Mouse (Mus musculus) forebrain, embryonic 11.5 days (tissue): ENCODE data around the gene Trpc5. TPM values are rescaled to one million over a fixed set of nuclear protein-coding genes. Genes with fewer than 3 reads are reported as not detected.

Experiments
- polyA plus RNA-seq: library from polyadenylated mRNA; unstranded; fragments of >200 nt; fragmentation: Nextera tagmentation; extraction: Ambion mirVana; gene quantifications from 2 replicates; pipeline ENCODE4 v1.2.1, GENCODE M21; 2014

The Trpc5 gene
- polyA plus RNA-seq, 1 experiment from 2014 or later, result 0.09 TPM

Other genes with a start within 250 kb of the Trpc5 start
- gene Trpc5os, start 231.6 kb downstream of the Trpc5 start, polyA plus RNA-seq, result 0.08 and 0.09 TPM in 2 replicates
- gene Rtl4, start 727 bp upstream of the Trpc5 start, polyA plus RNA-seq, result 0.13 TPM in 1 of 2 replicates, not detected in the other